28 mouse cellular contexts compared by ENCODE assay signal in the genomic region with DNA sequence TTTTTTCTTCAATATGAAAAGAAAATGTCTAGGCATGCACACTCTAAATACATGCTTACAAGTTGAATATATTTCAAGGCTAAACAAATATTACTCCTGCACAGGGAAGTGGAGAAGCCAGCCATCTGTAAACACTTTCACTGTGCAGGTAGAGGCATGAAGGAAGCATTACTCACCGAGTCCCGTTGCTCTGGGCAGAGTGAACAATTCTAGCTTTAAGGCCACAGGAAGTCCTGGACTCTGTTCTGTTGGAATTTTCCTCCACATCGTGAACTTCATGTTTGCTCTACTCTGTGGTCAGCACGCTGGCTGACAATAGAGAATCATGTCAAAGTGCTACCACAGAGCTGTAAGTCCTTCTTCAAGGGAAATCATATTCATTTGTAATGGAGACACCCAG. TPM values are rescaled to one million over a fixed set of nuclear protein-coding genes. Genes with fewer than 3 reads are reported as not detected.
DNase-seq lines count a peak whose midpoint lies in the region; ATAC-seq and TF ChIP-seq lines count a peak whose summit lies in the region.
"Had no signal": no experiment of that assay in that cellular context is flagged by ENCODE, and none has a peak within 500 bp of the region (broad histone marks: within the 10 kb centered on the region; RNA-seq: fewer than 3 reads in every experiment).

No protein-coding gene starts in this region.

- no peaks in the 10 kb centered on the region for H3K27me3 ChIP-seq in lung, embryonic 14.5 days (ENCODE audit: insufficient read depth, low read length)
- no peaks in the 10 kb centered on the region; a peak in 1 of 4 replicates for H3K27me3 ChIP-seq in MEL (ENCODE audit: control insufficient read depth in 1 of 2, insufficient read depth in 2 of 2, low read length in 2 of 2)
- H3K27me3 ChIP-seq in stomach, embryonic 14.5 days (ENCODE audit: control insufficient read depth, insufficient read depth, low read length): no peaks in the 10 kb centered on the region
- no peaks in the 10 kb centered on the region for H3K27me3 ChIP-seq in midbrain, postnatal 0 days (ENCODE audit: insufficient read depth, low read length)
- H3K27me3 ChIP-seq: embryonic facial prominence, embryonic 12.5 days; hindbrain, embryonic 12.5 days; limb, embryonic 12.5 days; midbrain, embryonic 15.5 days had no signal

- no peak overlapping the region for H3K4me2 ChIP-seq in lung, embryonic 14.5 days
- H3K4me2 ChIP-seq in stomach, embryonic 14.5 days (replicated peaks; ENCODE audit: low read depth, low read length): no peak overlapping the region
- H3K4me2 ChIP-seq in midbrain, postnatal 0 days (ENCODE audit: low read depth, low read length, poor library complexity, severe bottlenecking): no peak overlapping the region
- H3K4me2 ChIP-seq: embryonic facial prominence, embryonic 12.5 days; hindbrain, embryonic 12.5 days; limb, embryonic 12.5 days; midbrain, embryonic 15.5 days had no signal

- 0 out of 2 replicates have a peak overlapping the region, but pooled peaks have one; percentile 22 for H3K27ac ChIP-seq in lung, embryonic 14.5 days (ENCODE audit: low read depth)
- peak overlapping the region; percentile 44 for H3K27ac ChIP-seq in MEL (ENCODE audit: control insufficient read depth, low read depth, low read length)
- H3K27ac ChIP-seq in stomach, embryonic 14.5 days (ENCODE audit: low read length): no peak overlapping the region
- no peak overlapping the region for H3K27ac ChIP-seq in midbrain, postnatal 0 days (ENCODE audit: low read depth, low read length)
- H3K27ac ChIP-seq: embryonic facial prominence, embryonic 12.5 days; heart, adult 2 months; hindbrain, embryonic 12.5 days; limb, embryonic 12.5 days; midbrain, embryonic 15.5 days had no signal

- 62% methylated on average over 4 of the region's 4 CpGs for WGBS in lung, embryonic 14.5 days
- WGBS in stomach, embryonic 14.5 days: 52% methylated on average over 4 of the region's 4 CpGs
- WGBS in midbrain, postnatal 0 days: 89% methylated on average over 4 of the region's 4 CpGs

- TF ChIP-seq CTCF in lung, embryonic 14.5 days (IDR thresholded peaks at IDR 0.05; ENCODE audit: low read depth): no peak
- TF ChIP-seq CTCF in MEL (IDR thresholded peaks at IDR 0.05 in 2 of 3, conservative IDR thresholded peaks at IDR 0.05 in 1 of 3; ENCODE audit: control insufficient read depth in 1 of 3, insufficient read depth in 1 of 3, low read depth in 2 of 3, low read length in 3 of 3, poor library complexity in 1 of 3, severe bottlenecking in 1 of 3): no peak
- TF ChIP-seq CTCF in midbrain, postnatal 0 days (IDR thresholded peaks at IDR 0.05): no peak

- H3K9me3 ChIP-seq in lung, embryonic 14.5 days (ENCODE audit: low read depth, low read length): no peaks in the 10 kb centered on the region
- H3K9me3 ChIP-seq in MEL (replicated peaks; ENCODE audit: insufficient read depth, low read length): no peaks in the 10 kb centered on the region
- H3K9me3 ChIP-seq in stomach, embryonic 14.5 days (ENCODE audit: control insufficient read depth, low read depth, low read length): no peaks in the 10 kb centered on the region
- no peaks in the 10 kb centered on the region for H3K9me3 ChIP-seq in midbrain, postnatal 0 days (ENCODE audit: low read length)
- H3K9me3 ChIP-seq: embryonic facial prominence, embryonic 12.5 days; hindbrain, embryonic 12.5 days; limb, embryonic 12.5 days; midbrain, embryonic 15.5 days had no signal

- H3K9ac ChIP-seq in lung, embryonic 14.5 days: no peak overlapping the region
- no peak overlapping the region for H3K9ac ChIP-seq in MEL (ENCODE audit: control insufficient read depth, low read depth, low read length, poor library complexity, severe bottlenecking)
- H3K9ac ChIP-seq in stomach, embryonic 14.5 days (replicated peaks; ENCODE audit: low read depth, low read length): no peak overlapping the region
- H3K9ac ChIP-seq in midbrain, postnatal 0 days (replicated peaks; ENCODE audit: low read length, poor library complexity, severe bottlenecking): no peak overlapping the region
- H3K9ac ChIP-seq: embryonic facial prominence, embryonic 12.5 days; forebrain, postnatal 0 days; hindbrain, embryonic 12.5 days; limb, embryonic 12.5 days; midbrain, embryonic 15.5 days had no signal

- H3K79me2 ChIP-seq in MEL (ENCODE audit: control insufficient read depth, insufficient read depth, low read length, poor library complexity): no peaks in the 10 kb centered on the region

- TF ChIP-seq POLR2A in MEL (IDR thresholded peaks at IDR 0.05; ENCODE audit: control insufficient read depth in 1 of 2, insufficient read depth in 1 of 2, low read depth in 1 of 2, low read length in 2 of 2, poor library complexity in 1 of 2): no peak

- no peak for TF ChIP-seq RAD21 in MEL (IDR thresholded peaks at IDR 0.05; ENCODE audit: low read depth, low read length)

- peak; percentile 34 for DNase-seq in heart, adult 11 months
- no peak for DNase-seq in heart, adult 9 months (ENCODE audit: low spot score in 2 of 2)
- DNase-seq in lung, embryonic 14.5 days: no peak
- DNase-seq in lung, adult 18-20 months: no peak
- no peak for DNase-seq in MEL (ENCODE audit: low read depth, low spot score)
- DNase-seq in midbrain, postnatal 0 days (ENCODE audit: low spot score): no peak
- no peak for DNase-seq in adrenal gland, adult (ENCODE audit: inconsistent age in 2 of 2, low spot score in 1 of 2)
- DNase-seq: cerebellum, adult 11 months; cerebellum, adult 9-11 months; forebrain, postnatal 0 days; gastrocnemius, postnatal 14 days; heart, adult 2 months; kidney, adult 8-10 months; kidney, postnatal 25 days; lung, adult 2 months; lung, postnatal 4 days; right cerebral cortex, adult 18-20 months; right cerebral cortex, postnatal 4 days; thymus, postnatal 14 days had no signal

- peak; percentile 47; the same call in 1 of the 2 replicates for ATAC-seq in lung, embryonic 14.5 days (ENCODE audit: insufficient read depth)
- ATAC-seq in stomach, embryonic 14.5 days (ENCODE audit: insufficient number of reproducible peaks, insufficient read depth, low FRiP score, low read depth): peak; percentile 65; the same call in 1 of the 2 replicates
- ATAC-seq in midbrain, postnatal 0 days (ENCODE audit: low FRiP score): no peak
- ATAC-seq: CD4-positive, CD25-positive, alpha-beta regulatory T cell, adult 4 months; forebrain, postnatal 0 days; midbrain, embryonic 15.5 days had no signal

- peaks cover 8% of the 10 kb centered on the region; the same call in 1 of the 2 replicates for H3K4me1 ChIP-seq in lung, embryonic 14.5 days (ENCODE audit: insufficient read depth)
- H3K4me1 ChIP-seq in MEL (ENCODE audit: control insufficient read depth in 1 of 2, insufficient read depth in 2 of 2, low read length in 2 of 2): peaks cover 11 to 38% of the 10 kb centered on the region in 2 experiments
- H3K4me1 ChIP-seq in stomach, embryonic 14.5 days (ENCODE audit: control insufficient read depth, insufficient read depth, low read length): no peaks in the 10 kb centered on the region
- no peaks in the 10 kb centered on the region for H3K4me1 ChIP-seq in midbrain, postnatal 0 days (ENCODE audit: insufficient read depth, low read length)
- H3K4me1 ChIP-seq: embryonic facial prominence, embryonic 12.5 days; hindbrain, embryonic 12.5 days; midbrain, embryonic 15.5 days had no signal

- H3K4me3 ChIP-seq in lung, embryonic 14.5 days (ENCODE audit: low read depth, low read length): no peak overlapping the region
- H3K4me3 ChIP-seq in MEL (ENCODE audit: control insufficient read depth in 1 of 2, insufficient read depth in 1 of 2, low read depth in 2 of 2, low read length in 2 of 2): no peak overlapping the region
- H3K4me3 ChIP-seq in stomach, embryonic 14.5 days (ENCODE audit: low read depth, low read length): no peak overlapping the region
- H3K4me3 ChIP-seq in midbrain, postnatal 0 days (ENCODE audit: low read depth, low read length): no peak overlapping the region
- H3K4me3 ChIP-seq: embryonic facial prominence, embryonic 12.5 days; heart, adult 2 months; hindbrain, embryonic 12.5 days; limb, embryonic 12.5 days; midbrain, embryonic 15.5 days had no signal

- no peaks in the 10 kb centered on the region for H3K36me3 ChIP-seq in lung, embryonic 14.5 days (ENCODE audit: insufficient read depth)
- peaks cover 0 to 30% of the 10 kb centered on the region in 2 experiments; a peak in 2 of 4 replicates for H3K36me3 ChIP-seq in MEL (ENCODE audit: control insufficient read depth in 1 of 2, insufficient read depth in 2 of 2, low read length in 2 of 2)
- no peaks in the 10 kb centered on the region for H3K36me3 ChIP-seq in stomach, embryonic 14.5 days (ENCODE audit: control insufficient read depth, insufficient read depth, low read length)
- no peaks in the 10 kb centered on the region for H3K36me3 ChIP-seq in midbrain, postnatal 0 days (ENCODE audit: insufficient read depth, low read length)
- H3K36me3 ChIP-seq: embryonic facial prominence, embryonic 12.5 days; hindbrain, embryonic 12.5 days; limb, embryonic 12.5 days; midbrain, embryonic 15.5 days had no signal

- TF ChIP-seq EP300 in MEL (IDR thresholded peaks at IDR 0.05; ENCODE audit: low read depth in 1 of 2, low read length in 2 of 2): no peak

TF ChIP-seq in MEL, 35 proteins besides CTCF, POLR2A, EP300 and RAD21 (continues in another document):
- no peak for TF ChIP-seq ETS1 (IDR thresholded peaks at IDR 0.05; ENCODE audit: low read depth, low read length)
- no peak for TF ChIP-seq ZKSCAN1 (IDR thresholded peaks at IDR 0.05; ENCODE audit: low read depth, low read length)
- TF ChIP-seq MAZ (IDR thresholded peaks at IDR 0.05; ENCODE audit: low read depth, low read length): no peak
- TF ChIP-seq SIN3A (IDR thresholded peaks at IDR 0.05; ENCODE audit: low read length): no peak
- TF ChIP-seq ZC3H11A (IDR thresholded peaks at IDR 0.05; ENCODE audit: low read depth, low read length): no peak
- no peak for TF ChIP-seq KAT2A (conservative IDR thresholded peaks at IDR 0.05; ENCODE audit: low read depth, low read length)
- no peak for TF ChIP-seq E2F4 (IDR thresholded peaks at IDR 0.05; ENCODE audit: borderline replicate concordance, low read depth, low read length)
- TF ChIP-seq ELF1 (IDR thresholded peaks at IDR 0.05; ENCODE audit: low read depth, low read length): no peak
- TF ChIP-seq MYB (IDR thresholded peaks at IDR 0.05; ENCODE audit: low read depth, low read length): no peak
- no peak for TF ChIP-seq ZMIZ1 (IDR thresholded peaks at IDR 0.05; ENCODE audit: low read depth, low read length)
- TF ChIP-seq POLR2AphosphoS5 (IDR thresholded peaks at IDR 0.05; ENCODE audit: borderline replicate concordance, low read depth, low read length): no peak
- no peak for TF ChIP-seq NELFE (IDR thresholded peaks at IDR 0.05; ENCODE audit: low read depth, low read length)

RNA-seq across cellular contexts. Expression of a gene that starts 9.7 kb away (rescaled TPM):
- 1.9 and 2.1 TPM in 2 replicates for polyA plus RNA-seq in lung, embryonic 14.5 days (2014; fragmentation: Nextera tagmentation; extraction: Ambion mirVana)
- 0.04 TPM in 1 of 2 replicates, not detected in the other for total RNA-seq in MEL (2012; rRNA removed)
- polyA plus RNA-seq in MEL (2012; ENCODE audit: insufficient read depth in 1 of 2, insufficient read length in 2 of 2, low read depth in 1 of 2, low replicate concordance in 2 of 2, missing spikeins in 1 of 2): under 1 TPM in 1 of 2 experiments, not detected in 1; 0.40 TPM
- 6.6 and 7.4 TPM in 2 replicates for polyA plus RNA-seq in stomach, embryonic 14.5 days (2014; fragmentation: Nextera tagmentation; extraction: Ambion mirVana)
- total RNA-seq in midbrain, postnatal 0 days (2014; rRNA removed): not detected in 2 replicates
- polyA plus RNA-seq in midbrain, postnatal 0 days (2015; fragmentation: Nextera tagmentation; extraction: Ambion mirVana): 0.22 and 0.31 TPM in 2 replicates
- total RNA-seq: gastrocnemius, postnatal 14 days; left cerebral cortex, postnatal 14 days had no signal
- polyA plus RNA-seq: cortical plate, adult 2 months; forebrain, postnatal 0 days; neural tube, embryonic 14.5 days had no signal

Comparison
In these comparisons a context has a peak if more than half of its experiments do, and no peak if none do; other contexts are left out.
1. H3K27ac ChIP-seq: peak in lung, embryonic 14.5 days (single experiment) and MEL (single experiment); none in stomach, embryonic 14.5 days (single experiment) and midbrain, postnatal 0 days (single experiment).